Mouse (Mus musculus) liver, embryonic 14.5 days (tissue): Measurements from ENCODE around the gene Maml1. TPM values are rescaled to one million over a fixed set of nuclear protein-coding genes. Genes with fewer than 3 reads are reported as not detected.

ENCODE experiments used
- ATAC-seq: fragments of 200-750 bp; cut with Nextera tagmentation; 2 replicates; pipeline ENCODE4 v1.8.0; 2017; ENCODE audit warnings: moderate number of reproducible peaks, mild to moderate bottlenecking, moderate library complexity; ENCODE audit not compliant: insufficient read depth
- DNase-seq, 3 experiments: peaks; one replicate each; pipeline ENCODE4 v3.0.0-alpha.2; 2012 to 2013; ENCODE audit warnings: low read depth in 3 of 3, low spot score in 3 of 3
- H3K27ac ChIP-seq: fragments of 300-500 bp; sonication (generic); 2 replicates; pipeline ENCODE4 v1.5.1; 2014; ENCODE audit warnings: moderate library complexity, mild to moderate bottlenecking, control low read depth, inconsistent platforms
- H3K27me3 ChIP-seq: fragments of 300-500 bp; sonication (generic); 2 replicates; pipeline ENCODE4 v1.6.1; 2014; ENCODE audit warnings: mild to moderate bottlenecking, low read length, moderate library complexity; ENCODE audit not compliant: control insufficient read depth, insufficient read depth
- H3K36me3 ChIP-seq: fragments of 300-500 bp; sonication (generic); replicated peaks from 2 replicates; pipeline ENCODE4 v1.6.1; 2014; ENCODE audit warnings: low read depth; ENCODE audit not compliant: control insufficient read depth, insufficient read depth
- H3K4me1 ChIP-seq, 2 experiments: fragments of 200-500 bp in 1 of 2; fragments of 300-500 bp in 1 of 2; sonication (generic) in 1 of 2; replicated peaks; 2 replicates each; pipeline ENCODE4 v1.6.1; 2012 to 2014; ENCODE audit warnings: antibody characterized with exemption in 1 of 2, inconsistent platforms in 1 of 2, low read length in 1 of 2; ENCODE audit not compliant: control insufficient read depth in 2 of 2, insufficient read depth in 2 of 2
- H3K4me2 ChIP-seq: fragments of 300-500 bp; sonication (generic); 2 replicates; pipeline ENCODE4 v1.6.1; 2014; ENCODE audit warnings: low read depth, mild to moderate bottlenecking, control low read depth, moderate library complexity
- H3K4me3 ChIP-seq, 2 experiments: fragments of 200-500 bp in 1 of 2; fragments of 300-500 bp in 1 of 2; sonication (generic) in 1 of 2; 2 replicates each; pipeline ENCODE4 v1.5.1; 2012 to 2014; ENCODE audit warnings: low read depth in 2 of 2, low read length in 2 of 2, mild to moderate bottlenecking in 2 of 2, control low read depth in 1 of 2, inconsistent platforms in 1 of 2, moderate library complexity in 1 of 2; ENCODE audit not compliant: insufficient read depth in 1 of 2
- H3K9ac ChIP-seq: fragments of 300-500 bp; sonication (generic); replicated peaks from 2 replicates; pipeline ENCODE4 v1.6.1; 2014; ENCODE audit warnings: mild to moderate bottlenecking, control low read depth, moderate library complexity
- H3K9me3 ChIP-seq: fragments of 300-500 bp; sonication (generic); 2 replicates; pipeline ENCODE4 v1.6.1; 2016; ENCODE audit warnings: low read length, mixed read lengths; ENCODE audit not compliant: control insufficient read depth
- CTCF ChIP-seq: IDR thresholded peaks from 2 replicates; pipeline ENCODE4 v1.5.1; 2016; ENCODE audit warnings: antibody characterized with exemption, low read depth, control low read depth
- EP300 ChIP-seq: IDR thresholded peaks from 2 replicates; pipeline ENCODE4 v1.6.1; 2016; ENCODE audit warnings: antibody characterized with exemption, low read depth
- WGBS: fragments of 180-500 bp; shearing (Covaris S2); extraction: QIAGEN DNeasy Blood & Tissue Kit; methylation state at CpG from one replicate; pipeline ENCODE4 v1.1.7; 2014; ENCODE audit not compliant: insufficient replicate concordance; 5-methylcytosine and 5-hydroxymethylcytosine counted together
- polyA plus RNA-seq, 2 experiments: library from polyadenylated mRNA; depleted of rRNA in 1 of 2; stranded (reverse) in 1 of 2; unstranded in 1 of 2; fragments of >200 nt; fragmentation: Nextera tagmentation in 1 of 2; extraction: Ambion mirVana in 1 of 2; gene quantifications; 2 replicates each; pipeline versions ENCODE4 v1.2.1 to v1.2.3; 2012 to 2014

Gene Maml1
- polyA plus RNA-seq, 2 experiments = 1.9 to 3.4 TPM

DNA sequence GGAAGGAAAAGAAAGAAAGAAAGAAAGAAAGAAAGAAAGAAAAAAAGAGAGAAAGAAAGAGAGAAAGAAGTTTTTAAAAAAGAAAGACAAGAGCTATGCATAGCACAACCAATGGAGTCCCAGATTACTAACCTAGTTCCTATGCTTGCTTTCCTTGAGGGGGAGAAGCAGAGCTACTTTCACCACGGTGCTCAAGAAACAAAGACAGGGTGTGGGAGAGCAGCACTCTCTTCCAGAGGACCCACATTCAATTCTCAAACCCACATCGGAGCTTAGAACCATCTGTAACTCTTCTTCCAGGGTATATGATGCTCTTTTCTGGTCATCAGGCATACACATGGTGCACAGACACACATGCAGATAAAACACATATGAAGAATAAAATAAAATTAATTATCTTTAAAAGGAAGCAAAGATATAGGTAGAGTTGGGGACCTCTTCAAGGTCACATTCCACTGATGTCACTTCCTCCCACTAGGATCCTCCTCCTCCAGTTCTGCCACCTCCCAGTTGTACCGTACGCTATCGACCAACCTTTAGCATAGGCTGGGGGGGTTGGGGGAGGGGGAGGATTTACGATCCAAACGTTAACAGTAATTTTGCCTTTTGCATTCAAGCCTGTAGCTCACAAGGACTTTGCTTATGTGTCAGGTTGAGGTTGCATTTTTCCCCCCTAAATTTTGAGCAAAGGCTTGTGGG lies 43.5 kb downstream of the Maml1 start:
- Histone ChIP-seq H3K4me3 (no peak overlapping the region), H3K36me3 (no peaks in the 10 kb centered on the region), H3K9me3 (no peaks in the 10 kb centered on the region), H3K27me3 (no peaks in the 10 kb centered on the region), H3K9ac (no peak overlapping the region), H3K4me2 (no peak overlapping the region), H3K27ac (no peak overlapping the region), H3K4me1 (no peaks in the 10 kb centered on the region)
- ATAC-seq = no peak
- 68% methylated on average over 7 of the region's 7 CpGs for WGBS
- DNase-seq = no peak
- TF ChIP-seq CTCF = no peak
- no peak for TF ChIP-seq EP300

DNA sequence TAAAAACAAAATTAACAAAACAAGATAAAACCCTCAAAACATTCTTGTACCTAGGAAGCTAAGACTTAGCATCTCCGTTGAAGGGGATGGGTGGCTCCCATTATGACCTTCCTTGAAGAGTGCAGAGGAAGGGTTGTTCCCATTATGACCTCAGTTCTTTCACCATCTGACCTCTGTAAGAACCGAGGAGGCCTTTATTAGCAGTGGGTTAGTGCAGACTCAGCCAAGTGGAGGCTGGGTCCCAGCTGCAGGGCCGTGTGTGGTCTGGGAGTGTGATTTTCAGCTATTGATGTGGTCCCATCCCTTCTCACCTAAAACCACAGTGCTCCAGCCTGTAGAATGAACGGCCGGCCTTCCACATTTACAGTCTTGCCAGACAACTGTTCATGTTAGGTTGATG lies 46.8 kb downstream of the Maml1 start:
- no peak overlapping the region for H3K4me2 ChIP-seq
- DNase-seq (no peak), ATAC-seq (no peak)
- 70% methylated on average over 5 of the region's 5 CpGs for WGBS
- H3K27me3 ChIP-seq = no peaks in the 10 kb centered on the region
- H3K9ac ChIP-seq = no peak overlapping the region
- no peak overlapping the region for H3K27ac ChIP-seq
- no peaks in the 10 kb centered on the region for H3K9me3 ChIP-seq
- H3K36me3 ChIP-seq = no peaks in the 10 kb centered on the region
- TF ChIP-seq EP300 = no peak
- no peak for TF ChIP-seq CTCF
- H3K4me1 ChIP-seq = peaks cover 0 to 3% of the 10 kb centered on the region in 2 experiments; a peak in 1 of 4 replicates
- no peak overlapping the region for H3K4me3 ChIP-seq

DNA sequence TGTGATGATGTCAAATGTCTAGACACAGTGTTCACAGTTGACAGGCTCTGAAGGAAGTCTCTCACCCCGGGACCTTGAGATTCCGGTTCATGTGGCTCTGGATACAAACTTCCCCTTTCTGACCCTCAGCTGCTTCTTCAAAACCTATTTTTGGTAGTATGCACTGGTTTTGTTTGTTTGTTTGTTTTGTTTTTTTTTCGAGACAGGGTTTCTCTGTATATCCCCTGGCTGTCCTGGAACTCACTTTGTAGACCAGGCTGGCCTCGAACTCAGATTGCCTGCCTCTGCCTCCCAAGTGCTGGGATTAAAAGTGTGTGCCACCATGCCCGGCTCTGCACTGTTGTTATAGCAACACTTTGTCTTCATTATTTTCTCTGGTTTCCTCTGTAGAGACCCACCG lies 48.2 kb downstream of the Maml1 start:
- Histone ChIP-seq H3K4me3 (no peak overlapping the region), H3K36me3 (no peaks in the 10 kb centered on the region), H3K27me3 (no peaks in the 10 kb centered on the region), H3K4me1 (peaks cover 0 to 4% of the 10 kb centered on the region in 2 experiments; a peak in 2 of 4 replicates), H3K4me2 (no peak overlapping the region), H3K9ac (no peak overlapping the region), H3K9me3 (no peaks in the 10 kb centered on the region), H3K27ac (no peak overlapping the region)
- TF ChIP-seq CTCF (no peak), EP300 (no peak)
- DNase-seq (no peak), ATAC-seq (no peak)
- 41% methylated on average over 6 of the region's 6 CpGs for WGBS

DNA sequence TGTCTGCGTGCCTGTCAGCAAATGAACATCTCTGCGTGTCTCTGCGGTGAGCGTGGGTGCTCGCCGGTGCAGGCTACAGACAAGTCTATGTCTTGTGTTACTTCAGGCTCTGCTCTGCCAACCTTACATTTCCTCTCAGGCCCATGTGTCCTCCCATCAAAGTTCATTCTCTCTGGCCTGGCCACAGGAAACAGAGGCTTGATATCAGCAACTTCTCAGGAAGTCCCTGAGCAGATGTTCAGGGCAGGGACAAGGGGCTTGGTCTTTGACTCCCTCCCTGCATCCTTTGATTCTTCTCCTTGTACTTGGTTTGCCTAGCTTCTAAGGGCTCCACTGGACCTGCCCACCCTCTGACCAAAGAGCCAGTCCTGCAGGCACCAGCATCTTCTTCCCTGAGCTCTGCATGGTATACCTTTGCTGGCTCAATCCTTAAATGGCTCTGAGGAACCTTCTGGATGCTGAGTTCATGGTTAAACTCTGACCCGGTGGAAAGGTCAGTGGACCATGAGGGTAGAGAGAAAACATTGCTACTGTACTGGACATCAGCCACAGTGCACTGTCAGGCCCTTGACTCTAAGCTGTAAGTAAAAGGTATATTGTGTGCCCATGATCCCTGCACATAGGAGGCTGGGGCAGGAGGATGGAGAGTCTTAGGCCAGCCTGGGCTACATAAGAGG lies 51.7 kb downstream of the Maml1 start:
- ATAC-seq = no peak
- DNase-seq = no peak
- no peak overlapping the region for H3K27ac ChIP-seq
- no peak for TF ChIP-seq CTCF
- no peak for TF ChIP-seq EP300
- H3K36me3 ChIP-seq = no peaks in the 10 kb centered on the region
- no peak overlapping the region for H3K4me2 ChIP-seq
- H3K4me3 ChIP-seq = no peak overlapping the region
- H3K9ac ChIP-seq = no peak overlapping the region
- H3K27me3 ChIP-seq = no peaks in the 10 kb centered on the region; the same call in 1 of the 2 replicates
- no peaks in the 10 kb centered on the region for H3K9me3 ChIP-seq
- peaks cover 23 to 25% of the 10 kb centered on the region in 2 experiments for H3K4me1 ChIP-seq
- WGBS = 21% methylated on average over 7 of the region's 7 CpGs

DNA sequence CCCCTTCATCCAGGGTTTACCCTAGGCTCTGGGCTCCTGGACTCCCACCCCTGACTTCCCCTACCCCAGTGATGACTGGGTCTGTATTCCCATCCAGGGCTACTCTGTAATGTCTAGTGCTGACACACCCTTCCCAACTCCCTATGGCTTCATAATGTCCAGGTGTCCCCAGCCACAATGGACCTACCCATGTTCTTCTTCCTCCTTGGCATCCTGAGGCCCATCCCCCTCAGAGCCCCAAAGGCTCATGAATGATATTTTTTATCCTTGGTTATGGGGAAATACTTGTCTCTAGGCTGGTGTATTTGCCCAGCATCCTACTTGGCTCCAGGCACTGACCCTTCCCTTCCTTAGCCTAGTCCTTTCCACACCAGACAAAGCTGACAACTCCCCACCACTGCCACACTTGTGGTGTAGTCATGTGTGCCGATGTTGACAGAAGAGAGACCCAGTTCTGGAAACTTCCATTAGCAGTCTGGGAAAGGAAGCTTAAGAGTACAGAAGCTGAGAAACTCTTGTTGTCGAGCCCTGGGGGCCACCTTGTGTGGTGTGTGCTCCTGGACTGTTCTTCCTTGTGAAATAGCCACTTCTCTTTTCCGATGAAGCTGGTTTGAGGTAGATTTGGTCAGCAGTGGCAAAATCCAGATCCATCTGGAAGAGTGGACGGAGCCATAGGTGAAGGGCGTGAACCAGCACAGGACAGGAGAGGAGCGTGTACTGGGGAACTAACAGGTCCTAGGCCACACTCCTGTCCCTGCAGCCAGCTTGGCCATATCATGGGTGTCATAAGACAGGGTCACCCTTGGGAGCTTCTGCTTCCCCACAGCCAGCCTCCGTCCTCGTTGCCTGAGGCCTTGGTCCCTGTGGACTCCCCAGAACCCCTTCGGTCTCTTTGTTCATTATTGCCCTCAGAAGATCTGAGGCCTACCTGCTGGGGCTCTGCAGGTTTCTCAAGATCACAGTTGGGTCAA lies 53.0 kb downstream of the Maml1 start:
- no peak overlapping the region for H3K4me2 ChIP-seq
- TF ChIP-seq EP300 (no peak), CTCF (no peak)

More for the DNA sequence above, 53.0 kb downstream of the Maml1 start:
- Histone ChIP-seq H3K9me3 (no peaks in the 10 kb centered on the region), H3K9ac (no peak overlapping the region), H3K27ac (no peak overlapping the region), H3K4me1 (peaks cover 23 to 25% of the 10 kb centered on the region in 2 experiments), H3K36me3 (peaks cover 9% of the 10 kb centered on the region), H3K4me3 (no peak overlapping the region), H3K27me3 (no peaks in the 10 kb centered on the region; the same call in 1 of the 2 replicates)
- WGBS = 66% methylated on average over 9 of the region's 9 CpGs
- DNase-seq (no peak), ATAC-seq (no peak)
